Comparison of ENCODE assay signal across 18 mouse cellular contexts in genomic region chr14:78422601-78423000, GRCm38 (mm10).
"Had no signal": no experiment of that assay in that cellular context is flagged by ENCODE, and none has a peak within 500 bp of the region (broad histone marks: within the 10 kb centered on the region; RNA-seq: fewer than 3 reads in every experiment).

No protein-coding gene starts in this region.

- H3K4me1 ChIP-seq: midbrain, embryonic 12.5 days; neural tube, embryonic 13.5 days; neural tube, embryonic 15.5 days had no signal

- H3K4me2 ChIP-seq: lung, embryonic 14.5 days; midbrain, embryonic 12.5 days; neural tube, embryonic 13.5 days; neural tube, embryonic 15.5 days had no signal

- H3K9ac ChIP-seq: lung, embryonic 14.5 days; midbrain, embryonic 12.5 days; neural tube, embryonic 13.5 days; neural tube, embryonic 15.5 days had no signal

- H3K27me3 ChIP-seq: midbrain, embryonic 12.5 days; neural tube, embryonic 13.5 days; neural tube, embryonic 15.5 days had no signal

- ATAC-seq: midbrain, embryonic 16.5 days had no signal

- H3K9me3 ChIP-seq: midbrain, embryonic 12.5 days; neural tube, embryonic 13.5 days; neural tube, embryonic 15.5 days had no signal

- H3K36me3 ChIP-seq: midbrain, embryonic 12.5 days; neural tube, embryonic 13.5 days; neural tube, embryonic 15.5 days had no signal

- H3K27ac ChIP-seq: midbrain, embryonic 12.5 days; neural tube, embryonic 13.5 days; neural tube, embryonic 15.5 days had no signal

- H3K4me3 ChIP-seq: midbrain, embryonic 12.5 days; myocyte; neural tube, embryonic 13.5 days; neural tube, embryonic 15.5 days had no signal

- DNase-seq: lung, adult 18-20 months; lung, embryonic 14.5 days; lung, postnatal 10 days; lung, postnatal 4 days; midbrain, embryonic 14.5 days; retina, postnatal 1 day; right cerebral cortex, adult 18-20 months; right cerebral cortex, postnatal 25 days; right cerebral cortex, postnatal 4 days; spleen, adult 18-20 months; thymus, adult 18-20 months; thymus, postnatal 14 days; thymus, postnatal 36 days had no signal
